Mouse (Mus musculus) CH12.LX (cell line): ENCODE results near the gene Edil3. TPM values are rescaled to one million over a fixed set of nuclear protein-coding genes. Genes with fewer than 3 reads are reported as not detected.

Experiments used
- DNase-seq: peaks from one replicate; pipeline ENCODE4 v3.0.0-alpha.2; 2013; ENCODE audit errors: extremely low read depth
- H3K27ac ChIP-seq: 2 replicates; pipeline ENCODE4 v1.5.1; 2012; ENCODE audit warnings: low read depth, mild to moderate bottlenecking, control low read depth, moderate library complexity; ENCODE audit not compliant: insufficient read depth
- H3K27me3 ChIP-seq: replicated peaks from 2 replicates; pipeline ENCODE3; 2012; ENCODE audit warnings: inconsistent platforms
- H3K36me3 ChIP-seq, 2 experiments: replicated peaks in 1 of 2; 2 replicates each; pipeline versions ENCODE3 to v1.6.1; 2012; ENCODE audit warnings: inconsistent platforms in 1 of 2, low read length in 1 of 2, mild to moderate bottlenecking in 1 of 2, mixed read lengths in 1 of 2, moderate library complexity in 1 of 2; ENCODE audit not compliant: control insufficient read depth in 1 of 2, insufficient read depth in 1 of 2
- H3K4me1 ChIP-seq, 2 experiments: 2 replicates each; pipeline ENCODE4 v1.6.1; 2012; ENCODE audit warnings: inconsistent platforms in 1 of 2, moderate library complexity in 1 of 2; ENCODE audit not compliant: insufficient read depth in 2 of 2, control insufficient read depth in 1 of 2
- H3K4me2 ChIP-seq: 2 replicates; pipeline ENCODE4 v1.6.1; 2012; ENCODE audit warnings: low read depth, mild to moderate bottlenecking, control low read depth; ENCODE audit not compliant: poor library complexity, insufficient read depth, severe bottlenecking
- H3K4me3 ChIP-seq, 3 experiments: fragments of 150-350 bp in 1 of 3; sonication (generic) in 1 of 3; replicated peaks in 1 of 3; 2 replicates each; pipeline versions ENCODE3 to v1.5.1; 2011 to 2012; ENCODE audit warnings: low read depth in 2 of 3, low read length in 2 of 3, mild to moderate bottlenecking in 2 of 3, moderate library complexity in 2 of 3, control low read depth in 1 of 3, improper control_type of control experiment in 1 of 3, inconsistent platforms in 1 of 3, mixed read lengths in 1 of 3; ENCODE audit not compliant: poor library complexity in 1 of 3
- H3K79me2 ChIP-seq: replicated peaks from 2 replicates; pipeline ENCODE4 v1.6.1; 2012; ENCODE audit warnings: mild to moderate bottlenecking, moderate library complexity; ENCODE audit not compliant: control insufficient read depth, poor library complexity, insufficient read depth, severe bottlenecking; ENCODE audit errors: extremely low read depth
- H3K9ac ChIP-seq: 2 replicates; pipeline ENCODE4 v1.6.1; 2012; ENCODE audit warnings: low read depth, mild to moderate bottlenecking, control low read depth, moderate library complexity; ENCODE audit not compliant: insufficient read depth
- H3K9me3 ChIP-seq: replicated peaks from 2 replicates; pipeline ENCODE3; 2012; ENCODE audit warnings: low read length, inconsistent platforms, mixed read lengths
- BHLHE40 ChIP-seq: IDR thresholded peaks from 2 replicates; pipeline ENCODE4 v1.6.1; 2011; ENCODE audit warnings: mild to moderate bottlenecking, low read depth, low read length, improper control_type of control experiment
- CHD1 ChIP-seq: IDR thresholded peaks from 2 replicates; pipeline ENCODE4 v1.6.1; 2012; ENCODE audit warnings: low read depth, low read length, improper control_type of control experiment, inconsistent platforms
- CHD2 ChIP-seq: IDR thresholded peaks from 2 replicates; pipeline ENCODE4 v1.6.1; 2011; ENCODE audit warnings: low read length, improper control_type of control experiment
- E2F4 ChIP-seq: IDR thresholded peaks from 2 replicates; pipeline ENCODE4 v1.6.1; 2011; ENCODE audit warnings: low read depth, low read length, improper control_type of control experiment; ENCODE audit not compliant: insufficient replicate concordance
- ELF1 ChIP-seq: IDR thresholded peaks from 2 replicates; pipeline ENCODE4 v1.6.1; 2014; ENCODE audit warnings: low read depth, mild to moderate bottlenecking, inconsistent platforms, low read length, improper control_type of control experiment
- ETS1 ChIP-seq: conservative IDR thresholded peaks from 2 replicates; pipeline ENCODE4 v1.6.1; 2012; ENCODE audit warnings: low read depth, mild to moderate bottlenecking, inconsistent platforms, low read length, improper control_type of control experiment, moderate library complexity
- GABPA ChIP-seq: IDR thresholded peaks from 2 replicates; pipeline ENCODE4 v1.6.1; 2012; ENCODE audit warnings: low read depth, low read length, improper control_type of control experiment, inconsistent platforms; ENCODE audit not compliant: insufficient replicate concordance
- MAFK ChIP-seq: IDR thresholded peaks from 2 replicates; pipeline ENCODE4 v1.6.1; 2011; ENCODE audit warnings: low read length, improper control_type of control experiment; ENCODE audit not compliant: insufficient replicate concordance
- MAZ ChIP-seq: IDR thresholded peaks from 2 replicates; pipeline ENCODE4 v1.6.1; 2012; ENCODE audit warnings: low read depth, mild to moderate bottlenecking, inconsistent platforms, low read length, improper control_type of control experiment, moderate library complexity
- MEF2A ChIP-seq: IDR thresholded peaks from 2 replicates; pipeline ENCODE4 v1.6.1; 2014; ENCODE audit warnings: low read depth, mild to moderate bottlenecking, inconsistent platforms, low read length, improper control_type of control experiment, borderline replicate concordance
- MXI1 ChIP-seq: IDR thresholded peaks from 2 replicates; pipeline ENCODE4 v1.6.1; 2011; ENCODE audit warnings: mild to moderate bottlenecking, low read depth, low read length, improper control_type of control experiment
- MYC ChIP-seq: IDR thresholded peaks from 2 replicates; pipeline ENCODE4 v1.6.1; 2011; ENCODE audit warnings: low read depth, mild to moderate bottlenecking, improper control_type of control experiment, low read length
- NELFE ChIP-seq: IDR thresholded peaks from 2 replicates; pipeline ENCODE4 v1.6.1; 2011; ENCODE audit warnings: low read depth, low read length, improper control_type of control experiment
- NRF1 ChIP-seq: IDR thresholded peaks from 2 replicates; pipeline ENCODE4 v1.6.1; 2014; ENCODE audit warnings: low read depth, mild to moderate bottlenecking, inconsistent platforms, low read length, improper control_type of control experiment, moderate library complexity
- SIN3A ChIP-seq: IDR thresholded peaks from 2 replicates; pipeline ENCODE4 v1.6.1; 2012; ENCODE audit warnings: low read length, improper control_type of control experiment, inconsistent platforms
- SMC3 ChIP-seq: IDR thresholded peaks from 2 replicates; pipeline ENCODE4 v1.6.1; 2011; ENCODE audit warnings: low read depth, low read length, improper control_type of control experiment
- UBTF ChIP-seq: IDR thresholded peaks from 2 replicates; pipeline ENCODE4 v1.6.1; 2012; ENCODE audit warnings: low read depth, mild to moderate bottlenecking, inconsistent platforms, low read length, improper control_type of control experiment, moderate library complexity
- USF1 ChIP-seq: IDR thresholded peaks from 2 replicates; pipeline ENCODE4 v1.6.1; 2014; ENCODE audit warnings: low read depth, mild to moderate bottlenecking, inconsistent platforms, low read length, improper control_type of control experiment
- USF2 ChIP-seq: conservative IDR thresholded peaks from 2 replicates; pipeline ENCODE4 v1.6.1; 2011; ENCODE audit warnings: low read depth, low read length, improper control_type of control experiment
- ZC3H11A ChIP-seq: IDR thresholded peaks from 2 replicates; pipeline ENCODE4 v1.6.1; 2012; ENCODE audit warnings: low read depth, mild to moderate bottlenecking, inconsistent platforms, low read length, improper control_type of control experiment
- ZKSCAN1 ChIP-seq: IDR thresholded peaks from 2 replicates; pipeline ENCODE4 v1.6.1; 2012; ENCODE audit warnings: low read depth, inconsistent platforms, low read length, improper control_type of control experiment, borderline replicate concordance
- ZMIZ1 ChIP-seq: IDR thresholded peaks from 2 replicates; pipeline ENCODE4 v1.6.1; 2012; ENCODE audit warnings: low read depth, mild to moderate bottlenecking, inconsistent platforms, low read length, improper control_type of control experiment
- ZNF384 ChIP-seq: IDR thresholded peaks from 2 replicates; pipeline ENCODE4 v1.6.1; 2012; ENCODE audit warnings: low read depth, low read length, improper control_type of control experiment, inconsistent platforms
- dilution Hi-C: fragments of 300-500 bp; cut with MboI; formaldehyde crosslinking; loops from 2 replicates; pipeline ENCODE4 v1.14.3; 2020; ENCODE audit warnings: low sequenced_read_pairs; ENCODE audit not compliant: extremely low pct_unique_long_range_greater_than_20kb, extremely low pct_ligation_motif_present
- in situ Hi-C: fragments of 300-500 bp; cut with MboI; formaldehyde crosslinking; loops from 3 replicates; pipeline ENCODE4 v1.14.3; 2019; ENCODE audit warnings: low sequenced_read_pairs, low pct_ligation_motif_present, low pct_unique_long_range_greater_than_20kb, mixed read lengths
- polyA plus RNA-seq: library from polyadenylated mRNA; unstranded; fragments of >175 nt; gene quantifications from 2 replicates; pipeline ENCODE4 v1.2.1, GENCODE M21; 2012; ENCODE audit warnings: low read depth; ENCODE audit not compliant: insufficient read length
- total RNA-seq, 2 experiments: library from RNA; depleted of rRNA; stranded (reverse); fragments of 300-350 nt in 1 of 2; fragments of >200 nt in 1 of 2; gene quantifications; 2 replicates each; pipeline ENCODE4 v1.2.3; 2012 to 2014

Edil3 gene
- total and polyA plus RNA-seq, 3 experiments, result not detected

- in situ Hi-C loops, result no loop called here
- no peaks in the 10 kb centered on the region for H3K27me3 ChIP-seq
- H3K4me2 ChIP-seq, result no peak overlapping the region
- no peaks in the 10 kb centered on the region for H3K36me3 ChIP-seq
- no peak for DNase-seq
- TF ChIP-seq ZKSCAN1 (no peak), GABPA (no peak), BHLHE40 (no peak), NRF1 (no peak), SIN3A (no peak), CHD2 (no peak), MEF2A (no peak), SMC3 (no peak), MXI1 (no peak), MAZ (no peak)
- TF ChIP-seq, all 38 proteins: peak for 0
- Histone ChIP-seq H3K9ac (no peak overlapping the region), H3K4me3 (no peak overlapping the region), H3K27ac (no peak overlapping the region), H3K79me2 (no peaks in the 10 kb centered on the region), H3K9me3 (no peaks in the 10 kb centered on the region), H3K4me1 (no peaks in the 10 kb centered on the region)
- dilution Hi-C loops, result no loop called here
These were observed 301.4 kb downstream of the Edil3 start for GRCm38 (mm10) chr13:89122511-89123253.

GRCm38 (mm10) chr13:89123396-89123795 lies 302.1 kb downstream of the Edil3 start:
- no peak overlapping the region for H3K27ac ChIP-seq
- TF ChIP-seq ZMIZ1 (no peak), E2F4 (no peak), MYC (no peak), ZC3H11A (no peak), CHD2 (no peak), USF2 (no peak), USF1 (no peak), CHD1 (no peak), ZNF384 (no peak), MAFK (no peak), ETS1 (no peak), UBTF (no peak), MEF2A (no peak), SMC3 (no peak), ELF1 (no peak), ZKSCAN1 (no peak), NELFE (no peak)
- TF ChIP-seq, all 38 proteins: peak for 0
- H3K4me3 ChIP-seq, result no peak overlapping the region
- no peaks in the 10 kb centered on the region for H3K27me3 ChIP-seq
- DNase-seq, result no peak
- no peaks in the 10 kb centered on the region for H3K9me3 ChIP-seq
- no peaks in the 10 kb centered on the region for H3K79me2 ChIP-seq
- in situ Hi-C loops, result no loop called here
- no peaks in the 10 kb centered on the region for H3K36me3 ChIP-seq
- dilution Hi-C loops, result no loop called here
- H3K4me2 ChIP-seq, result no peak overlapping the region
- no peaks in the 10 kb centered on the region for H3K4me1 ChIP-seq
- no peak overlapping the region for H3K9ac ChIP-seq
